Mouse (Mus musculus): ENCODE measurements at regions not wholly inside any gene's neighbourhood (a gene's known extent, or its start where the extent isn't known, plus 50 kb on each side); places are given as distances from the start of the nearest gene placed in this dataset.

- TF ChIP-seq MAFK (IDR thresholded peaks at IDR 0.05; ENCODE audit: insufficient read depth, low read depth, low read length) (no peak), HCFC1 (IDR thresholded peaks at IDR 0.05; ENCODE audit: borderline replicate concordance, insufficient read depth, low read length) (no peak), ZNF384 (IDR thresholded peaks at IDR 0.05; ENCODE audit: low read depth, low read length) (no peak), CHD2 (IDR thresholded peaks at IDR 0.05; ENCODE audit: low read depth, low read length) (no peak), ZC3H11A (IDR thresholded peaks at IDR 0.05; ENCODE audit: borderline replicate concordance, low read depth, low read length) (no peak)
These were observed 1030.5 kb upstream of the Cdh8 start for GRCm38 (mm10) chr8:100446677-100447350.

Data from ES-E14 (cell line).